Mouse (Mus musculus): ENCODE data around the gene Sirt7.

Gene Sirt7

GRCm38 (mm10) chr11:120625152-120625775 lies at the start of gene Sirt7:
Gene Sirt7 (minus strand): TSS chr11:120625240.
- DNase-seq, result no peak

GRCm38 (mm10) chr11:120673594-120674122 lies 48.6 kb upstream of the Sirt7 start:
- no peak for DNase-seq

- DNase-seq, result peak; percentile 95
These were observed 47.9 kb upstream of the Sirt7 start, which contains the start of gene Aspscr1 for GRCm38 (mm10) chr11:120672687-120673593. Gene Aspscr1 (plus strand): TSS chr11:120672973.

DNA sequence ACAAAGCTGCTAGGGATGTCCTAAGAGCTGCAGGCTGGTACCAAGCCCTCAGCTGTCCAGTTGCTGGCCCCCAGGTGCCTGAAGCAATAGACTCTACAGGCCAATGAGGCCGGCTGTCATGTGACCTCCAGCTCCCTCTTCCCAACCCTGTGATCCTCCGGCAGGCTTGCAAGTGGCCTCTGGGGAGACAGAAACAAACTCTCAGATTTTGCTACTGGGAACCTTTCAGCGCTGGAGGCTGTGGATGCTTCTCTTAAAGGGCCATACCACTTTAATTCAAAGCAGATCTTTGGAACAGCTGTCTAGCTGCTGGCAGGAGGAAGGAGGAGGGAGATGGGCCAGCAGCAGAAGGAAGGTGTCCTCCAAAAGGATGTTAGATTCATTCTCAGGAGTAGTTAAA lies 41.6 kb upstream of the Sirt7 start:
- DNase-seq, result no peak

DNA sequence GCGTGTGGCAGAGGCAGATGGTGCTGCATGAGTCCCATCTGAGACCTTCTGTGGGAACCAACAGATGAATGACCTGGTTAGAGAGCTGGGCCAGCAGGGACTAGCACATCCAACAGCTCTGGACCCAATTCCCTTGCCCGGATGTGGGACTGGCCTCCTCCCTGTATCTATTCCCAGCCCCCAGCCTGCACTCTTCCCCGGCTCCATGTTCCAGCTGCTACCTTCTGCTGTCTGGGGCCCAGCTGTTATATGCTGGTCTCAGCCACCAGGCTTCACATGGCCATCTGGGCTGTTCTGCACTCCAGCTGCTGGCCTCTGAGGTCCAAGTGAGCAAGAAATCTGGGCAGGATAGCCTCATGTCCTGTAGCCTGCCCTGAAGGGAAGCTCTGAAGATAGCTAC lies 40.4 kb upstream of the Sirt7 start:
- no peak for DNase-seq

GRCm38 (mm10) chr11:120663714-120664113 lies 38.7 kb upstream of the Sirt7 start:
- DNase-seq, result no peak

- DNase-seq, result no peak
These were observed 37.7 kb upstream of the Sirt7 start for GRCm38 (mm10) chr11:120662759-120663158.

DNA sequence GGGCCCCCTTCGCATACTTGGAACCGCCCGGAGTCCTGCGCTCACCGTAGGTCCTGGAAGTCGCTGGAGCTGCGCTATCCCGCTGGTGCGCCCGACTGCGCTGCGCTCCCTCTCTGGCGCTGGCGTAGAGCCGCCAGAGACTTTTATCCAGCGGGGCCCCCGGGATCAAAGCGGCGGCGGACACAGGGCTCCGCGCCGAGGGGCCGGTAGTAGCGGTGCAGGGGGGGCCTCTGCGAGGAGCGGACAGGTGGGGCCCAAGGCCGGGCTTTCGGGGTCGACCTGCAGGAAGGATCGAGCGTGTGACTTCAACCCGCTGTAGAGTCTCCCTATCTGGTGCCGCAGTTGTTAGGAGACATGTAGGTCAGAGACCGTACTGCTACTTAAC lies 36.0 kb upstream of the Sirt7 start, which contains the start of gene Notum:
Gene Notum (minus strand): TSS at position 100 of the 385 bp plus-strand sequence.
- DNase-seq, result no peak

DNA sequence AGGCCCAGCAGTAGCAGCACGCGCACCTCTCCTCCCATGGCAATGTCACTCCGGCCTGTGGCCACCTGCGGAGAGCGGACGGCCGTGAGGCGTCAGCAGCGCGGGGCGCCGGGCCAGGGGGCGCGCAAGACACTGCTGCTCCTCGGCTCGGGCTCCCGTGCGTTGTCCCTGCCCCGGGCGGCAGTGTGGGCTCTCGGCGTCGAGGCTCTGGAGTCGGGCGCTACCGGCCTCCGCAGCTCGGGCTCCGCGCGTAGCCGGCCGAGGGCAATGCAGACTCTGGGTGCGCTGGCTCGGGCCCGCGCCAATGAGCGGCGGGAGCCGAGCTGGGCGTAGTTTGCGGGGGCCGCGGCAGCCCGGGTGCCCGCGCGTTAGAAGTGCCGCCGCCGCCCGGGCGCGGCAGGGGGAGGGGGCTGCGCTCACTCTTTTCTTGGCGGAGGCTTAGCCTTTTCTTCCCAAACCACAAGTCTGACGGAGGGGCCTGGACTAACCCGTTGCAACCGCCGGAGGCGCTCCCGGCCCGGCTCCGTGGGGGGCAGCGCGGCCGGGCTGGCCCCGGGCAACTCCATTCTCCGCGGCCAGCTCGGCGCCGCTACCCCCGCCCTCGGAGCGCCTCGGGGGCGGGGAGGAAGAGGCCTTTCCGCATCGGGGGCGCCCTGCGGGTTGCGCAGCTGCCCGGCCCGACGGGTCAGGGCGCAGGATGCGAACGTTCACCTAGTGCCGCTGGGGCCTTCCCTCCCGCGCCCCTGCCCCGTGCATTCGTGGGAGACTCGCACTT lies 35.4 kb upstream of the Sirt7 start:
- DNase-seq, result peak; percentile 40

GRCm38 (mm10) chr11:120659509-120660300 lies 34.7 kb upstream of the Sirt7 start:
- DNase-seq, result no peak

DNA sequence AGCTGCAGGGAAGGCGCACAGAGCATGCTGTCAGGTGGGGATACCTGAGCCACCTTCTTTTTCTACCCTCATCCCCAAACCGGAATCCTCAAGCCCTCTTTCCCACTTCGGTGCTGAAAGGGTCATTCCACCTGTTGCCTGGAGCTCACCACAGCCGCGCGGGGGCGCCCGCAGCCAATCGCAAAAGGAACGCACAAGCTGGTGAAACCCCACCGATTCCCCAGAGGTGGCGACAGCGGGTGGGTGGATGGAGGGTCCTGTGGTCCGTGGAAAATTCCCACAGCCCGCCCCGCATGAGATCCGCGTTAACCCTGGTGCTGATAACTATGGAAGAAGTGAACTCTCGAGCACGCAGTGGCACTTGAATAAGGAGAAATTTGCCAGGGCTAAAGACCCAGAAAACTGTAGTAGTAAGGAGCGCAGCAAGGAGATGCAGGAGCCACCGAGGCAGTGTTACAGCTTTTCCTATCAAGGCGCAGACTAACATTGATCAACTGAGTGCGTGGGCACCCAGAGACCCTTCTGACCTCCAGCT lies 33.9 kb upstream of the Sirt7 start:
- DNase-seq, result peak; percentile 84

DNA sequence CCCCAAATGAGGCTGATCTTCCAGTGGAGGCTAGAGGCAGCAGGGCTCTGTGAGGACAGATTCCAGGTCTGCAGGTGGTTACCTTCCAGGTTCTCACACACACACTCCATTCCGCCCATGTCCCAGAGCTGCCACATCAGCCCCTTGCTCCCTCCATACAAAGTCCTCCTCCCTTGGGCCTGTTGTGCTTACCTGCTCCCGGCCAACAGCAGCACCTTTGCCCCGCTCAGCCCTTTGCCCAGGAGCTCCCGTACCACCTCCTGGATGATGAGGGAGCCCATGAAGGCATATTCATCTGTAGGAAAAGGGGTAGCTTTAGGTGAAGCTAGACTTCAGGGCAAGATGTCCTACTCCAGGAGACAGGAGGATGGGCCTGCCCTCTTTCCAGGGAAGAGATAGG lies 32.3 kb upstream of the Sirt7 start:
- DNase-seq, result no peak

DNA sequence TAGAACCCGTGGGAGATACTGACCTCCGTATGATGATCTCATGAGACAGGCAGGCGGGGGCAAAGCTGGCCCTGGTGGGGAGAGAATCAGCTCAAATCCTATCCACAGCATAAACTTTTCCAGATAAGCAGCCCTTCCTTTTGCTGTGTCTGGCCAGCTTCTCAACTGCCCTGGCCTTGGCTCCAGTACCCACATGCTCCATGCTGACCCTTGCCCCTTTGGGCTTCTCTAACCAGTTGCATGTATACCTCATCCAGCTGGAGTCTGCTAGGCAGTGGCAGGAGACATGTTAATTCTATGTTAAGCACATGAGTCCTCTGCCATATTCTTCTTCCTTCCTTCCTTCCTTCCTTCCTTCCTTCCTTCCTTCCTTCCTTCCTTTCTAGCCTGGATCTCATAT lies 29.7 kb upstream of the Sirt7 start:
- DNase-seq, result no peak

- no peak for DNase-seq
These were observed 26.8 kb upstream of the Sirt7 start for GRCm38 (mm10) chr11:120651872-120652271.

GRCm38 (mm10) chr11:120648001-120648476 lies 23.0 kb upstream of the Sirt7 start, which contains the start of gene Myadml2:
Gene Myadml2 (minus strand): TSS chr11:120648158.
- DNase-seq, result no peak

- DNase-seq, result no peak
These were observed 22.2 kb upstream of the Sirt7 start for GRCm38 (mm10) chr11:120647047-120647830.

GRCm38 (mm10) chr11:120643601-120643987 lies 18.6 kb upstream of the Sirt7 start, which contains the start of gene Pycr1:
Gene Pycr1 (minus strand): TSS chr11:120643769.
- peak; percentile 91 for DNase-seq

GRCm38 (mm10) chr11:120642939-120643600 lies 18.0 kb upstream of the Sirt7 start:
- DNase-seq, result no peak

DNA sequence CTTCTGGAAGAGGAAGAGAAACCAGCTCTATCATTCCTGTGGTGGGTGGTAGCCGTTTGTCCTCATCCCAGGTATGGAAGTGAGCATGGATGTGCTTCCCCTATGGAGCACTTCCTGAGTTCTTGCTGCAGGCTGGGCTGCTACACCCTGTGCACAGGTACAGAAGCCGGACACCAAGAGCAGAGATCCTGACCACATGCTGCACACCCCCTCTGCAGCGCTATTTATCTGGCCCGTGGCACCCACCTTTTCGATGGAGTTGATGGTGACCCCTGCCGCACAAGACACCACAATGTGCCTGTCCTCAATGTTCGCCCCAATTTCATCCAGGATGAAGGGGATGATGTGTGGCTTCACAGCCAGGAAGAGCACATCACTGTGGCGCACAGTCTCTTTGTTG lies 16.8 kb upstream of the Sirt7 start:
- DNase-seq, result no peak

- no peak for DNase-seq
These were observed 16.2 kb upstream of the Sirt7 start for GRCm38 (mm10) chr11:120641255-120641654.

Data from right cerebral cortex, postnatal 14 days (tissue).